Mouse (Mus musculus) CD4-positive, CD25-positive, alpha-beta regulatory T cell, adult 2 months (primary cell): Measurements from ENCODE around the gene Slc43a1.

Experiments used
- DNase-seq: peaks from one replicate; pipeline ENCODE4 v3.0.0-alpha.2; 2012; ENCODE audit warnings: low read depth, low spot score

The Slc43a1 gene

GRCm38 (mm10) chr2:84868521-84868943 lies 29.9 kb downstream of the Slc43a1 start:
- peak; percentile 68 for DNase-seq

GRCm38 (mm10) chr2:84868977-84869376 lies 30.3 kb downstream of the Slc43a1 start:
- no peak for DNase-seq

DNA sequence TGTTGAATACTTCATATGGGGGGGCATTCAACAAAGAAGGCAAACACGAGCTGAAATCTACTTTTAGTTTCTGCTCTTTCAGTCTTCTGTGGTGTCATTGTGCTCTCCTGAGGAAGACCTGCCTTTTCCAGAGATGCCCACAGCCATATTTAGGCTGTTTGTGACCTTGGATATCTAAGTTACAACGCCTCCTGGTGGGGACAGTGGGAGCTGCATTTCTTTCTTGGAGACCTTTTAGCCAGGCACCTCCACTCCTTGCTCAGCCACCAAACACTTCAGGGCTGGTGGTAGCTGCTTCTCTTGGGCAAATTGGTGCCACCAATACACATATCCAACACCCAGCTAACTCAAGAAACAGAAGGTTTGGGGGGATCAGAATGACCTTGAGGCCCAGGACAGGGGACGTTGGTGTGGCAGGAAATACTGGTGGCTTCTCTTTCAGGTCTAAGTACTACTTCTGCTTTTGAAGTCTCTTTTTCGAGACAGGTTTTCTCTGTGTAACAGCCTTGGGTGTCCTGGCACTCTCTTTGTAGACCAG lies 32.0 kb downstream of the Slc43a1 start:
- DNase-seq = peak; percentile 55

- DNase-seq = peak; percentile 40
Observed at GRCm38 (mm10) chr2:84872105-84872716, 33.6 kb downstream of the Slc43a1 start.

- no peak for DNase-seq
Observed at GRCm38 (mm10) chr2:84875842-84876241, 37.2 kb downstream of the Slc43a1 start.

DNA sequence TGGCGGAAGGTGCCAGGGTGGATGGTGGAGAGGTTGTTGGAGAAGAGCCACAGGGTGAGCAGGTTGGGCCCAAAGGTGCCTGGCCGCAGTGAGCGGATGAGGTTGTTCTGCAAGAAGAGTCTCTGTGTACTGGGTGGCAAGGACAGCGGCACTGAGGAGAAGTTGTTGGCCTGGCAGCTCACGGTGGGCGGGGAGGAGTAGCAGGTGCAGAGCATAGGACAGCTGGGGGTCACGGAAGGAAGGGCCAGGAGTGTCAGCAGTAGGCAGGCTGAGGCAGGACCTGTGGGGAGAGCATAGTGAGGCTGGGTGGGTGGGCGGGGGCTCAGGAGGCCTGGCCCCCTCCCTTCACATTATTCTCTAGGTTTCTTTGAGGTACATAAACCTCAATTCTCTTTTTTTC lies 41.9 kb downstream of the Slc43a1 start:
- no peak for DNase-seq

DNA sequence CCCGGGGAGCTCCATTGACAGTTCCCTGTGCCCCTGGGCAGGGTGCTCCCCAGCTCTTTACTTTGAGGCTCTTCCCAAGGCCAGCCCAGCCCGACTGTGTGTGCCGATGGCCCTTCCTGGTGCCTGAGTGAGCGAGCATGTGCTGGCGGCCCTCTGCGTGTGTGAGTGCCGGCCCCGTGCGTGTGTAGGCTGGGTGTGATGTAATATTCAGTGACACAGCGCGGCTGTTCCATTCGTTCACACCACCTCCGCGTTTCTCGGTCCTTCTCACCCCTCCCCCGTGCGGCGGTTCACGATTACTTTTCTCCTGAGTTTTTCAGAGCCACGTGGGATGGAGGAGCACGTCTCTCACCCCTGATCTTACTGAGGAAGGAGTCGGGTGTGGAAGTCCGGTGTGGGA lies 44.0 kb downstream of the Slc43a1 start:
- DNase-seq = no peak

DNA sequence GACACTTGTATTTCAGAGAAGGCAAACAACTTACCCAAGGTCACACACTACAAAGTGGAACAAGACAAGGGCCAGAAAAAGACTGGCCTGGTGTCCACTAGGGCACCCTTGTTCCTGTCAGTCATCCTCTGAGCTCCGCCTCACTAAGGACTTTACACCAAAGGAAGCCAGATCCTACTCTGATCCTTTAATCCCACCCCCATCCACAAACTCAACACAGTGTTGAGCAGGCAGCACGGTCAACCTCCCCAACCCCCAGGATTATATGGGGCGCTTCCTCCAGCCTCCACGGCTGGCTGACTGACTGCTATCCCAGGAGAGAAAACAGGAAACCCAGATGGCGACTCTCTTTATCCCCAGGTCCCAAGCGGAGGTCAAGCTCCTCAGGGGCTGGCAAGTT lies 44.4 kb downstream of the Slc43a1 start:
- no peak for DNase-seq

DNA sequence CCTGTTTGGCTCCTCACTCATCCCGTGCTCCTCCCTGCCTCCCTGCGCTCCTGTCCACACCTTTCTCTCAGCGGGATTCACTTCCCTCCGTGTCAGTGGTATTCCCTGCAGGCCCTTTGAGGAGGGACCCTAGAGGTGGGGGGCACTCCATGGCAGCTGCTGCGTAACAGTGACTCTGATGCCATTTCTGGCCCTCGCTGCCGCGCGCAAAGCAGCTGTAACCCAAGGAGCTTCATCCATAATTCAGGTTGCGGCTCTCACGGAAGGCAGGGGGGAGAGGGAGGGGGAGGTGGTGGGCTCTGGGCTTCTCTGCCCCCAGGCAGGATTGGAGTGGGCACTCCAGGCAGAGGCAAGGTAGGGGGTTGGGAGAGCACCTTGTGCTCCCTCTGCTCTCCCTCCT lies 44.9 kb downstream of the Slc43a1 start:
- DNase-seq = no peak

DNA sequence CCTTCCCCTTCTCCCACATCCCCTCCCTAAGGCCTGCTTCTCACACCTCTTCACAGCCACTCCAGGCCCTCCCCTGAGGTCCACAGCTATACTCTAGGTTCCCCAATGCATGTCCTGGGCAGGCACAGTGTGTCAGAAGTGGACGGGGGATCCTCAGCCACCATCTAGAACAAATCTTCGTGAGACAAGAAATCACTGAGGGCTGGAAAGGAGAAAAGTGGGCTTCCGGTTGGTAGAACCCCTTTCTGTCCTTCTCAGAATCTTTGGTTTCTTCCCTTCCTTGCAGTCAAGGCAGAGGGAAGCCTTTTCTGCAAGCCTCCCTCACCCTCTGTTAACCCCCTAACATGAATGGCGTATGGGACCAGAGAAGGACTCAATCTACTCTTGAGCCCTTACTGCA lies 45.3 kb downstream of the Slc43a1 start:
- DNase-seq = no peak

DNA sequence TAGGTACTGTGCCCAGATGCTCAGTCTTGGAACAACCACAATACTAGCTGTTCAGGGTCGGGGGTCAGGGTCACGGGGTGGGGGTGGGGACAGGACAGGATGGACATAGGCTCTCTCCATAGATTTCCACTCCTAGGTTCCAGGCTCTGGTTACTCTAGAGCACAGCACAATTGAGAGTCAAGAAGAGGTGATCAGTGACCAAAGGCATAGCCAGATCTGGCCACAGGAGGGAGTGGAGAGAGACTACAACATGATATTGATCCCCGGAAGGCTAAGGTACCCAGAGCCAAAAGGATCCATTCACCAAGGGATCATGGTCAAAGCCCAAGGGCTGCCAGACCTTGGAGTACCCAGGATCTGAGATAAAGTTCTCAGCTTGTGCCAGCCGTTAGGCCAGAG lies 46.0 kb downstream of the Slc43a1 start:
- DNase-seq = no peak

DNA sequence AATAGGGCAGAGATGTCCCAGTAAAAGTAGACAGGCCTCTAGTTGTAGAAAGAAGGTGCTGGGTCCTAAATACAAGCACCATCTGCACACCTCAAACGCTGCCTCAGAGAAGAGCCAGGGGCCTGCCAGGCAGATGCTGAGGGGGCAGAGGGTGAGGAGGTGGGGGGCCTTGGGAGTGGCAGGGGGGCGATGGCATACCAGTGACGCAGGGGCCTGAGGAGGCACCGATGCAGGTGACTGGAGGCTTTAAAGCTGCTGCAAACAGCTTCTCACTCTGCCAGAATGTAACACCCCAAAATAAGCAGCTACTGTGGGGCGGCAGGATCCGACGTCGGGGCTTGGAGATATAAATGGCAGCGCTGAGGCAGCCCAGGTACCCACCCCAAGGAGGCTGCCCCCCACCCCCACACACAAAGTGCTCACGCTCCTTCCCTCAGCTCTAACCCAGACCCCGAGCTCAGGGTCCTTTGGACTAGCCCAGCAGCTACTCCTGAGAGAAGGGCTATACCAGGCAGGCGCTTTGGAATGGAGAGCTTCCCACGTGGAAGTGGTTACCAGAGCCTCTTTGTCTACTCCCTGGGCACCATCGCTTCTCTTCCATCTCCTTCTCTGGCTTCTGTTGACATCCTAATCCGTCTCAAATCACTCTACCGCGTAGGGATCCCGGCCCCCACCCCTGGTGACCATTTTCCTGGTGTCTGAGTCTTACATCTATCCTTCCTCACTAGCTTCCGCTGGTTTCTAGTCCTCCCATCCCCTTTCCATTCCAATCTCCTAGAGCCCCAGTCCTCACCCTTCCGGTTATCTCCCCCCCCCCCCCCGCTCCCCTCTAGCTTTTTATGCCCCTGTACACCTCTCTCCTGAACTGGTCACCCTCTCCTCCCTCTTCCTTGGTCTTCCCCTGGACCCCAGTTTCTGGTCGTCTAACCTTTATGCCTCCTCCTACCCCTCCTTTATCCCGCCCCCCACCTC lies 46.7 kb downstream of the Slc43a1 start:
- no peak for DNase-seq

DNA sequence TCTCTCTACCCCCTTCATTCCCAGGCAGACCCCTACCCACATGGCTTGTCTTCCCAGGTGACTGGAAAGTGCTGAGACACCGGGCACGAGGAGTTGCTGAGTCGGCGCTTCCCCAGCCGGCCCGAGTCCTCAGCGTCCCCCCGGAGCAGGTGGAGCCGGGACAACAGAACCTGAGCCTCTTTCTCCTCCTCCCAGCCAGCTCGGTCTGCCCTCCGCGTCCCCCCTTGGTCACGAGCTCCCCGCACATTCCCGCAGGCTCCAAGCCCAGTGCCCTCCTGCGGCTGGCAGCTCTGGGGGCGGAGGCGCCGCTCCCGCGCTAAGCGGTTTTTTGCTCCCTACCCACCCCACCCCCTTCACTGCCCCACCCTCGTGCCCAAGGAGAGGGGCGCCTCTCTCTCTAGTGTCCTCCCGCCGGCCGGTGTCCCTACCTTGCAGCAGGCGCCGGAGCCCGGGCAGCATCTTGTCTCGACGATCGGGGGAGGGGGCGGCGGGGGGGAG lies 47.6 kb downstream of the Slc43a1 start, which contains the start of gene Rtn4rl2:
Gene Rtn4rl2 (minus strand): TSS at position 477 of the 498 bp plus-strand sequence.
- no peak for DNase-seq

- DNase-seq = peak; percentile 15
Observed at GRCm38 (mm10) chr2:84886821-84887281, 48.2 kb downstream of the Slc43a1 start.

GRCm38 (mm10) chr2:84887411-84888271 lies 49.0 kb downstream of the Slc43a1 start:
- peak; percentile 64 for DNase-seq

DNA sequence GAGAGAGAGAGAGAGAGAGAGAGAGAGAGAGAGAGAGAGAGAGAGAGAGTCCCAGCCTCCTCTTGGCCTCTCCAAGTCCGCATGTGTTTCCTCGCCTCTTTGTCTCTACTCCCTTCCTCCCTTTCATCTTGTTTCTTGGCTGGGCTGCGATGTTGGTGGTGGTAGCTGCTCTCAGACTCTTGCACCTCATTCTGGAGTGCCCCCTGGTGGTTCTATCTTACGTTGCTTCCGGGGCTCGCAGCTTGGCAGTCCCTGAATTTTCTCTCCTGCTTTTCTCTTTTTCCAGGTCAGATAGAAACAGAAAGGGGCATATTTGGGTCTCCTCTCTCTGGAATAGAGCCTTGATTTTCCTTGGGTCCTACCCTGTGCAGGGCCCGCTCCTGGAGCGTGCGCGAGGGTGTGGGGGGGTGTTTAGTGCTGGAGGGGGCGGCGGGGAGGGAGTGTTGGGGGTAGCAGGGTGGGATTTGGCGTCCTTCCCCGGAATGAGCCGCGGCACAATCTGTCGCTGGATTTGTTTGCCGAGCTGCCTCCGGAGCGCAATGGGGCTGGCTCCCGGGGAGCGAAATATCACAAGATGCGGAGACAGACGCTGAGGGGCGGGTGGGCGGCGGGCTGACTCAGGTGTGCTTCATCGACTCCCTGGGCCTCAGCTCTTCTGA lies 50.1 kb downstream of the Slc43a1 start:
- DNase-seq = peak; percentile 84

GRCm38 (mm10) chr2:84889316-84890044 lies 50.8 kb downstream of the Slc43a1 start:
- peak; percentile 35 for DNase-seq

DNA sequence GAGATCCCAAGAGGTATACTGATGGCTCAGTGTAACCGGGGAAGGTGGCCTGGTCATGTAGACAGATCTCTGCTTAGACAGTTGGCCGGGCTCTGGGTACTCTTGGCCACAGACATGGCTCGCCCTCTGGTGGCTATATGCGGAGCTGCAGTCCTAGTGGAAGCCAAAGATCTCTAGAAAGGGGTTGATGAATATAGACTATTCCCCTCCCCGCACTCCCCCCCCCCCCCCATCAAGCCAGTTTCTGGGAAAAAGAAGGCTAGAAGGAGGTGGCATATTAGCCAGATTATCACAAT lies 51.3 kb downstream of the Slc43a1 start:
- peak; percentile 80 for DNase-seq

- no peak for DNase-seq
Observed at GRCm38 (mm10) chr2:84893359-84893758, 54.7 kb downstream of the Slc43a1 start.

- no peak for DNase-seq
Observed at GRCm38 (mm10) chr2:84895495-84896198, 57.0 kb downstream of the Slc43a1 start.
